Mouse (Mus musculus): ENCODE results near the gene Glis1.

Gene Glis1

GRCm38 (mm10) chr4:107622296-107622695, 187.9 kb downstream of the Glis1 start:
- DNase-seq (ENCODE audit: low read depth, low spot score) = no peak

- DNase-seq (ENCODE audit: low read depth, low spot score) = no peak
These were observed 189.5 kb downstream of the Glis1 start for GRCm38 (mm10) chr4:107623916-107624315.

- DNase-seq (ENCODE audit: low read depth, low spot score) = no peak
These were observed 190.6 kb downstream of the Glis1 start for GRCm38 (mm10) chr4:107624951-107625350.

- DNase-seq (ENCODE audit: low read depth, low spot score) = no peak
These were observed 193.8 kb downstream of the Glis1 start for GRCm38 (mm10) chr4:107628226-107628625.

GRCm38 (mm10) chr4:107628921-107629411, 194.6 kb downstream of the Glis1 start:
- no peak for DNase-seq (ENCODE audit: low read depth, low spot score)

GRCm38 (mm10) chr4:107634631-107635030, 200.2 kb downstream of the Glis1 start:
- no peak for DNase-seq (ENCODE audit: low read depth, low spot score)

- no peak for DNase-seq (ENCODE audit: low read depth, low spot score)
These were observed 201.7 kb downstream of the Glis1 start for GRCm38 (mm10) chr4:107636099-107636498.

GRCm38 (mm10) chr4:107637670-107638069, 203.3 kb downstream of the Glis1 start:
- peak; percentile 59 for DNase-seq (ENCODE audit: low read depth, low spot score)

- DNase-seq (ENCODE audit: low read depth, low spot score) = no peak
These were observed 203.9 kb downstream of the Glis1 start for GRCm38 (mm10) chr4:107638303-107638702.

- DNase-seq (ENCODE audit: low read depth, low spot score) = no peak
These were observed 207.2 kb downstream of the Glis1 start for GRCm38 (mm10) chr4:107641624-107642023.

- DNase-seq (ENCODE audit: low read depth, low spot score) = no peak
These were observed 214.6 kb downstream of the Glis1 start for GRCm38 (mm10) chr4:107648959-107649485.

GRCm38 (mm10) chr4:107651021-107651496, 216.7 kb downstream of the Glis1 start:
- DNase-seq (ENCODE audit: low read depth, low spot score) = peak; percentile 39

- peak; percentile 84 for DNase-seq (ENCODE audit: low read depth, low spot score)
These were observed 218.3 kb downstream of the Glis1 start for GRCm38 (mm10) chr4:107652598-107653279.

- DNase-seq (ENCODE audit: low read depth, low spot score) = no peak
These were observed 218.9 kb downstream of the Glis1 start for GRCm38 (mm10) chr4:107653280-107653643.

- DNase-seq (ENCODE audit: low read depth, low spot score) = peak; percentile 36
These were observed 226.3 kb downstream of the Glis1 start for GRCm38 (mm10) chr4:107660649-107661048.

- DNase-seq (ENCODE audit: low read depth, low spot score) = no peak
These were observed 234.1 kb downstream of the Glis1 start for GRCm38 (mm10) chr4:107668514-107668913.

- DNase-seq (ENCODE audit: low read depth, low spot score) = peak; percentile 36
These were observed 236.3 kb downstream of the Glis1 start for GRCm38 (mm10) chr4:107670731-107671130.

- DNase-seq (ENCODE audit: low read depth, low spot score) = peak; percentile 93
These were observed 239.4 kb downstream of the Glis1 start for GRCm38 (mm10) chr4:107673638-107674321.

- no peak for DNase-seq (ENCODE audit: low read depth, low spot score)
These were observed 239.9 kb downstream of the Glis1 start for GRCm38 (mm10) chr4:107674322-107674644.

- peak; percentile 36 for DNase-seq (ENCODE audit: low read depth, low spot score)
These were observed 241.3 kb downstream of the Glis1 start for GRCm38 (mm10) chr4:107675645-107676044.

- peak; percentile 29 for DNase-seq (ENCODE audit: low read depth, low spot score)
These were observed 246.1 kb downstream of the Glis1 start for GRCm38 (mm10) chr4:107680311-107681098.

All from brain, adult 2 months (tissue).